Mouse (Mus musculus) lung, embryonic 15.5 days (tissue): Measurements from ENCODE around the gene Fbln2. TPM values are rescaled to one million over a fixed set of nuclear protein-coding genes. Genes with fewer than 3 reads are reported as not detected.

Experiments
- ATAC-seq: fragments of 200-750 bp; cut with Nextera tagmentation; 2 replicates; pipeline ENCODE4 v1.8.0; 2017; ENCODE audit warnings: moderate number of reproducible peaks, borderline replicate concordance; ENCODE audit not compliant: low FRiP score, low TSS enrichment; ENCODE audit errors: extremely low read depth
- H3K27ac ChIP-seq: fragments of 300-500 bp; sonication (generic); 2 replicates; pipeline ENCODE4 v1.5.1; 2015; ENCODE audit warnings: moderate library complexity, mild to moderate bottlenecking, inconsistent platforms
- H3K27me3 ChIP-seq: fragments of 300-500 bp; sonication (generic); 2 replicates; pipeline ENCODE4 v1.6.1; 2015; ENCODE audit warnings: inconsistent platforms
- H3K36me3 ChIP-seq: fragments of 300-500 bp; sonication (generic); 2 replicates; pipeline ENCODE4 v1.6.1; 2015; ENCODE audit warnings: inconsistent platforms
- H3K4me1 ChIP-seq: fragments of 300-500 bp; sonication (generic); 2 replicates; pipeline ENCODE4 v1.6.1; 2015; ENCODE audit warnings: inconsistent platforms
- H3K4me2 ChIP-seq: fragments of 300-500 bp; sonication (generic); 2 replicates; pipeline ENCODE4 v1.6.1; 2015; ENCODE audit warnings: inconsistent platforms, mild to moderate bottlenecking, moderate library complexity
- H3K4me3 ChIP-seq: fragments of 300-500 bp; sonication (generic); 2 replicates; pipeline ENCODE4 v1.5.1; 2015; ENCODE audit warnings: mild to moderate bottlenecking, inconsistent platforms
- H3K9ac ChIP-seq: fragments of 300-500 bp; sonication (generic); 2 replicates; pipeline ENCODE4 v1.6.1; 2015; ENCODE audit warnings: inconsistent platforms
- H3K9me3 ChIP-seq: fragments of 300-500 bp; sonication (generic); 2 replicates; pipeline ENCODE4 v1.6.1; 2016; ENCODE audit warnings: inconsistent platforms
- WGBS: fragments of 180-500 bp; shearing (Covaris S2); methylation state at CpG from one replicate; pipeline ENCODE4 v1.1.7; 2015; 5-methylcytosine and 5-hydroxymethylcytosine counted together
- polyA plus RNA-seq: library from polyadenylated mRNA; unstranded; fragments of >200 nt; fragmentation: Nextera tagmentation; extraction: Ambion mirVana; gene quantifications from 2 replicates; pipeline ENCODE4 v1.2.1, GENCODE M21; 2015

Gene Fbln2
- polyA plus RNA-seq, 1 experiment from 2014 or later = 65.0 TPM

DNA sequence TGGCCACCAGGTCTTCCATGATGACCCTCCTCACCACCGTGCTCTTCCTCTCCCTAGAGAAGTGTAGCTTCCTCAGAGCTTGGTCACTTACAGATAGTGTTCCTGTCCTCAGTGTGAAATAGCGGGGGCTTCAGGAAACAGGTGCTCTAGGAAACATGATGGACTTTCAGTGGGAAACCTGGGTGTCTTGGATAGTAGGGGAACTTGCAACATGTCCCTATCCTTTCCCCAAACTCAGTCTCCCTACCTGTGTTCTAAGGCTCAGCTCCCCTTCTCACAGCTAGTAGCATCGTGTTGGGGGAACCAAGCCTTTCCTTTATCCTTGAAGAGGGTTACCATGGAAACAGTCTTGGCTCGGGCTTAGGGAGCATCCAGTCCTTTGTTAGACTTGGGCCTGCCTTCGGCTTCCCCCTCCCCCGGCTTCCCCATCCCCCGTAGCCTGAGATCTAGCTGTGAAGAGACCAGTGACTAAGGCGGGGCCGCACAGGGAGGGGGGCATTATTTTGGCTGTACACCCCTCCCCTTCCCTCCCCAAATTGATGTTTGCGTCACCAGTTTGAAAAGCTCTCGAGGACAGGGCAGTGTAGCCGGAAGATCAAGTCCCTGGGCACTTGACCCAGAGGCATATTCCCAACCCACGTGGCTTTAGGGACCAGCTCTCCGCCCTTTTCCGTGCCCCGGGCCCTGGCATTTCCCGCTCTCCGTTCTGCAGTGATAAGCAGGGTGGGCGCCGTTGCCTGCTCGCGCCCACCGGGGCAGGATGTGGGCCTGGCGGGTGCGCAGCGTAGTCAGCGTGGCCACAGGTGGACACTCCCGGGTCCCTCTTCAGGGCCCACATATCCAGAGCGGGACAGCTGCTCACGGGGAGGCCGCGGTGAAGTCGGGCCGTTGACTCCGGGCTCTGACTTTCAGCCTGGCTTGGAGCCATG, 72.5 kb downstream of the Fbln2 start:
- H3K27ac ChIP-seq = no peak overlapping the region
- peaks cover 85% of the 10 kb centered on the region for H3K27me3 ChIP-seq
- H3K9ac ChIP-seq = no peak overlapping the region
- no peaks in the 10 kb centered on the region for H3K9me3 ChIP-seq
- peak; percentile 41 for ATAC-seq
- H3K4me2 ChIP-seq = peak overlapping the region; percentile 56
- no peaks in the 10 kb centered on the region for H3K36me3 ChIP-seq
- H3K4me3 ChIP-seq = peak overlapping the region; percentile 21
- peaks cover 16% of the 10 kb centered on the region for H3K4me1 ChIP-seq
- WGBS = 7% methylated on average over 34 of the region's 35 CpGs

DNA sequence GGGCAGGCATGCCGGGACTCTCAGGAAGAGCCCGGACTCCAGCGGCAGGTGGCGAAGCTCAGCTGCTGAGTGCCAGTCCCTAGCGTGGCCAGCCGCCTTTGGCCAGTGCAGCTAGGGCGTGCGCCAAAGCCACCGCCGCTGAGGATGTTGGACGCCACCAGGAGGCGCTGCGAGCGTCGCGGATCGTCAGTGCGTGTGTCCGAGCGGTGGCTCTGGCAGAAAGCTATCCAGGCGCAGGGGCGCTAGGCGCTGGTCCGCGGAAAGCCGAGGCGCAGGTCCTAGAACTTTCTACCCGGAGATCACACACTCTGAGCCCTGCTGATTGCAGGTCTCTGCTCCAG, 73.2 kb downstream of the Fbln2 start:
- Histone ChIP-seq H3K4me2 (peak overlapping the region; percentile 56), H3K27me3 (peaks cover 82% of the 10 kb centered on the region), H3K4me1 (peaks cover 16% of the 10 kb centered on the region), H3K9ac (no peak overlapping the region), H3K36me3 (no peaks in the 10 kb centered on the region), H3K27ac (no peak overlapping the region), H3K4me3 (peak overlapping the region; percentile 21), H3K9me3 (no peaks in the 10 kb centered on the region)
- peak; percentile 70 for ATAC-seq
- WGBS = under 1% methylated on average over 28 of the region's 28 CpGs

DNA sequence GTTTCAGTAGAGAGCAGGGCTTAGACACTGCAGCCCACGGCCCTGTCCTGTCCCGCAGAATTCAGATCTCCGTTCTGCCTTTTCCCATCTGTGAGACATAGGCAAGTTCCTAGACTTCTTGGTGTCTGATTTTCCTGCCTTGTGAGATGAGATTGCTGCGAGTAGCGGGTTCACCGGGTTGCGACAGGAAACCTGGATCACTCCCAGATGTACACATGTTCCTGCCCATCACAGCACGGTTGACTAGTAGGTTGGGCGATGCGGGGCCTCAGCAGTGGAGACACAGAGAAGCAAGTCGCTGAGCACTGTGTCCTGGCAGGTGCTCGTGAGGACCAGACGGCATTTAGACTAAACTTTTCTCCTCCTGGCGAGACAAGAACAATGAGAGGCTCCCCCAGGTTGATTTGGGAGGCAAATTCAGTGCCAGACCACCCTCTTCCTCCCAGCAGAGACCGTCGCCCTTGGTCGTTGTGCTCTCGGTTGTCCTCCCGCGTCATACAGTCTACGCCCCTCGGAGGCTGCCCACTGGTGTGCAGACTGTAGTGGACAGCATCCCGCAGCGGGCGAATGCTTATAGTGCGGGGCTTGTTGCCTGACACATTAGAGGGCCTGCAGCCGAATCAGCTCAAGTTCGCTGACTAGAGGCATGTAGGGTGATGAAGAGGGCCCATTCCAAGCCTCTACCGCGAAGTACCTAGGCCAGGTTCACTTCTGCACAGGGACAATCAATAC, 73.7 kb downstream of the Fbln2 start:
- H3K4me1 ChIP-seq = peaks cover 16% of the 10 kb centered on the region
- H3K27me3 ChIP-seq = peaks cover 82% of the 10 kb centered on the region
- peak overlapping the region; percentile 21; the same call in 1 of the 2 replicates for H3K4me3 ChIP-seq
- H3K27ac ChIP-seq = no peak overlapping the region
- WGBS = 35% methylated on average over 30 of the region's 30 CpGs
- no peak overlapping the region for H3K9ac ChIP-seq
- peak overlapping the region; percentile 56 for H3K4me2 ChIP-seq
- H3K9me3 ChIP-seq = no peaks in the 10 kb centered on the region
- no peaks in the 10 kb centered on the region for H3K36me3 ChIP-seq
- no peak for ATAC-seq

DNA sequence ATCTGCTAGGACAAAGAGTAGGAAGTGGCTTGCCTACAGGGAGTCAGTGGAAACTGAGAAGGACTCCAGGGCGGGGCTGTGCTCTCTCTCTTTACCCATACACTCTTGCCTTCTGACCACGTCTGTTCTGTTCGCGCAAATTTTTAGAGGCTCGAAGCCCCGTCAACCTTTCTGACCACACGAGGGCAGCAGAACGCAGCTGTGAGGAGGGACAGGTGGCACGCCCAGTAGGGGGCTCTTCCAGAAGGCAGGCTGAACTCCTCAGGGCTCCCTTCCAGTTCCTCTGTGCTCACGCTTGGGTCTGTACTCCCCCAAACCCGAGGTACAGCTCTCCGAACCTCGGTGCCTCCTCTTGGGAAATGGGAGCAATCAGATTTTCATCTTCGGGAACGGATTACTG, 74.4 kb downstream of the Fbln2 start:
- H3K27me3 ChIP-seq = peaks cover 78% of the 10 kb centered on the region
- ATAC-seq = no peak
- H3K4me1 ChIP-seq = peaks cover 16% of the 10 kb centered on the region
- no peak overlapping the region for H3K4me3 ChIP-seq
- no peaks in the 10 kb centered on the region for H3K36me3 ChIP-seq
- WGBS = 5% methylated on average over 15 of the region's 15 CpGs
- no peak overlapping the region for H3K4me2 ChIP-seq
- no peak overlapping the region for H3K9ac ChIP-seq
- no peaks in the 10 kb centered on the region for H3K9me3 ChIP-seq
- no peak overlapping the region for H3K27ac ChIP-seq

DNA sequence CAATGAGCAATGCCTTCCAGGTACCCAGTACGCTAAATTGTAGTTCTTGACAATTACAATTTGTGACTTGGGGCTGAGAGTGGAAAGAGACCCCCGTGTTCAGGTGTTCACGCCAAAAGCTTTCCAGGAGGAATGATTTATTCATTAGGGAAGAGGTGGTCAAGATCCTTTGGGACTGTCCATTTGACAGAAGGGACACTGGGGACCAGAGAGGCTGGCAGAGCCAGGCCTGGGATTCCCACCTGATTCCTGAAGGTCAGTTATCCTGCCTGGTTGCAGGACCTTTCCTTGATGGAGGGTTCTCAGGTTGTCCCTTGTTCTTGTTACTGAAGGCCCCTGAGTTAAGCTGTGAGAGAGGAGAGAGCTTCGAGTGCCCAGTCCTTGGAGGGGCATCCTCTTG, 74.9 kb downstream of the Fbln2 start:
- no peak for ATAC-seq
- WGBS = 57% methylated on average over 4 of the region's 4 CpGs
- H3K36me3 ChIP-seq = no peaks in the 10 kb centered on the region
- H3K9me3 ChIP-seq = no peaks in the 10 kb centered on the region
- H3K4me2 ChIP-seq = no peak overlapping the region
- H3K4me3 ChIP-seq = no peak overlapping the region
- H3K27ac ChIP-seq = no peak overlapping the region
- H3K4me1 ChIP-seq = peaks cover 16% of the 10 kb centered on the region
- H3K9ac ChIP-seq = no peak overlapping the region
- H3K27me3 ChIP-seq = peaks cover 73% of the 10 kb centered on the region

DNA sequence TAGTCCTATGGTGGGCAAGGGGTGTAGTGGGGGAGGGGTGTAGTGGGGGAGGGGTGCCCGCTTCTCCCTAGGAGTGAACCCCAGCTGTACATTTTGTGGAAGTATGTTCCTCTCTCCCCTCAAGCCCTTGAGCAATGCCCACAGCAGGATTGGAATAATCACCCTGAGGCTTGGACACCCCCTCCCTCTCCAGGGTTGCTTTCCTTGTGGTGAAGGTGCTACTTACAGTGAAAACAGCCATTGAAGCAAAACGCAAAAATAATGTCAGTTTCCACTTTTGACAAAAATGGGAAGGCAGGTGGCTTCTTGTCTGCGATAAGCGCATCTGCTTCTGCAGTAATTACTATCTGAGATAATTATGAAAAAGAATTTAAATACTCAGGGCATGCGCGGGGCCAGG, 75.4 kb downstream of the Fbln2 start:
- Histone ChIP-seq H3K4me3 (no peak overlapping the region), H3K9ac (no peak overlapping the region), H3K36me3 (no peaks in the 10 kb centered on the region), H3K9me3 (no peaks in the 10 kb centered on the region), H3K4me2 (no peak overlapping the region), H3K27me3 (peaks cover 68% of the 10 kb centered on the region), H3K4me1 (peaks cover 16% of the 10 kb centered on the region), H3K27ac (no peak overlapping the region)
- no peak for ATAC-seq
- 70% methylated on average over 6 of the region's 6 CpGs for WGBS

DNA sequence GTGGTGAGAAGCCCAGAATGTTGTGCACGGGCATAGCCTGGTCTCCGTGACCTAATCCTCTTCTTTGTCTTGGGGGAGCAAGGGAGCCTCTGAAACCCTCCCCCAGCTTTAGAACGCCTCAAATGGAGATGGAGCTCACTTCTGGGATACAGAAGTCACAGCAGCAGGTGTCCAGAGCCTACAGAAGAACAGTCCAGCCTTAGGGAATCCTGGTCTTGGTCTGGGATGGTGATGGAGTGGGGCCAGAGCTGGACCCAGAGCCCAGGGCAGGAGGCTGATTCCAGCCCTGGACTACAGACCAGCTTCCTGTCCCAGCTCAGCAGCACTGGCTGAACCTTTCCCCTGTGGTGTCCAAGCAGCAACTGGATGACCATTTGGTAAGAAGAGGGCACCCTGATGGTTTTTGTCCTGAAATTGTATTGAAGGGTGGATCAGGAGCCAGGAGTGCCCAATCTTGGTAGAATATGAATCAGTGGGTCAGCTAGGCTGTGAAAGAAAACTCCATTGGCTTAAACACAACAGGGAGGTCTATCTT, 76.1 kb downstream of the Fbln2 start:
- ATAC-seq = no peak
- 42% methylated on average over 3 of the region's 3 CpGs for WGBS
- Histone ChIP-seq H3K36me3 (no peaks in the 10 kb centered on the region), H3K4me2 (no peak overlapping the region), H3K9ac (no peak overlapping the region), H3K27me3 (peaks cover 62% of the 10 kb centered on the region), H3K27ac (no peak overlapping the region), H3K9me3 (no peaks in the 10 kb centered on the region), H3K4me3 (no peak overlapping the region), H3K4me1 (peaks cover 16% of the 10 kb centered on the region)

DNA sequence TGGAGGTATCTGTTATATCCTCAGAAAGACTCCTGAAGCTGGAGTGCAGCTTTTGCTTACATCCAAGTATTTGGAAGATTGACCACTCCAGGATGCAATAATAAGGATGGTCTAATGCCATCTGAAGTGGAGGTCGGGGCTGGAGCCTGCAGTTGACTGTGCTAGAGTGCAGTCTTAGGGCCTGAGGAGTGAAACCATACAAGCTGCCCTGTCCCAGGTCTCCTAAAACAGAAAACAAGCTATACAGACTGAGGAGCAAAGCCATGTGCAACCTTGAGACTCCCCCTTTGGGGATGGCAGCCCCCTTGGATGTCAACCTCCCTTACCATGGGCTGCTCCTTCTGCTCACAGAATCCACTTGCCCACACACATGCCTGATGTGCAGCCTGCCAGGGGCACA, 76.7 kb downstream of the Fbln2 start:
- H3K4me3 ChIP-seq = no peak overlapping the region
- no peak for ATAC-seq
- no peak overlapping the region for H3K4me2 ChIP-seq
- no peak overlapping the region for H3K9ac ChIP-seq
- peaks cover 56% of the 10 kb centered on the region for H3K27me3 ChIP-seq
- H3K9me3 ChIP-seq = no peaks in the 10 kb centered on the region
- H3K4me1 ChIP-seq = peaks cover 16% of the 10 kb centered on the region
- no peaks in the 10 kb centered on the region for H3K36me3 ChIP-seq
- WGBS = 54% methylated on average over 1 of the region's 1 CpGs
- no peak overlapping the region for H3K27ac ChIP-seq

DNA sequence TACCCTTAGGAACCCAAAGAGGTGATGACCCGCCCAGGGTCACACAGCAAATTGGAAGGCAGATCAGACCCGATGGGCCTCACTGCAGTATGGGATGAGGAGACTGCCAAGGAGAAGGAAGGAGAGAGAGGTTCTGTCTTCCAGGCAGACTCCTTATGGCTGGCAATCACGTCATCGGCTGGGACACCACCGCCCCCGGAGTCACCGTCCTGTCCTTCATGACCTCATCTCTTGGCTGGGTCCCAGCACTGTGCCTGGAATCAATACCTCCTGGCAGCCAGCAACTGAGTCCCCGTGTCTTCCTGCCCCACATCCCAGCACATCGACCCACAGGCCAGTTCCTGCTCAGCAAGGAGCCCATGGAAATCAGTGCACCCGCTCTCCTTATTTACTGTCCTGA, 78.7 kb downstream of the Fbln2 start:
- 63% methylated on average over 10 of the region's 10 CpGs for WGBS
- no peak for ATAC-seq

DNA sequence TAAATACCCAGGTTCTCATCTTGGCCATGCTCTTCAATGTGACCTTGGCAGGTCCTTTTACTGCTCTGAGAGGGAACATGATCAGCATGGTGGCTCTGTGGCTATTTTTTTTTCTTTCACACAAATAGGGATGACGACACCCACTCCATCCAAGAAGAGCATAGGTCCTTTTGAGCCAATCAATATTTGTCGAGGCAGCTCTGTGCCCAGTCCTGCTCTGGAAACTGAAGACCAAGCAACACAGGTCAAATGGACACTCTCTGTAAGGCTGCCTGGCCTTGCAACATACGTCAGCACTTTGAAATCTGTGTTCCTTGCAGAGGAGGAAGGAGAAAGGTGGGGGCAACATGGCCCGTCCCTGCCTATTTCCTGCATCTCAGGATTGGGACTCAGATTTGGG, 83.2 kb downstream of the Fbln2 start:
- Histone ChIP-seq H3K27me3 (no peaks in the 10 kb centered on the region), H3K36me3 (no peaks in the 10 kb centered on the region), H3K4me2 (no peak overlapping the region), H3K4me1 (no peaks in the 10 kb centered on the region), H3K27ac (no peak overlapping the region), H3K9ac (no peak overlapping the region), H3K9me3 (no peaks in the 10 kb centered on the region), H3K4me3 (no peak overlapping the region)
- WGBS = 52% methylated on average over 4 of the region's 4 CpGs
- no peak for ATAC-seq

More for the DNA sequence above, 78.7 kb downstream of the Fbln2 start:
- Histone ChIP-seq H3K4me2 (no peak overlapping the region), H3K9ac (no peak overlapping the region), H3K36me3 (no peaks in the 10 kb centered on the region), H3K4me3 (no peak overlapping the region), H3K27ac (no peak overlapping the region), H3K4me1 (peaks cover 6% of the 10 kb centered on the region; the same call in 1 of the 2 replicates), H3K9me3 (no peaks in the 10 kb centered on the region), H3K27me3 (peaks cover 36% of the 10 kb centered on the region)

DNA sequence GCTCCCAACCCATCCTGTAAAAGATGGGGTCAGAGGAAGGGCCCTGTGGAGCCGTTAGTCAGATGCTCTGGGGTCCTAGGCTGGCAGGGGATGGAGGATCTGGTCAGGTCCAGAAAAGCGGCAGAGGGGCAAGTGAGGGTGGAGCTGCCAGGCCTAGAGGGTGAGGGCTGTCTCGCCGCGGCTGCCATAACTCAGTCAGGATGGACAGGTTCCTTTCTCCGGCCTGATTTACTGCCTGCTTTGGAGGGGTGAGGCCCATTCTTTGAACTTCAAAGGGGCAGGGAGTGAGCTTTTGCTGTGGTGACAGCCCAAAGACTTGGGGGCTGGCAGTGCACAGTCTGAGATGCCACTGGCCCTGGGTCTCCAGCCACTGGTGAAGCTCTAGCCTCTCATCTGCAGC, 86.6 kb downstream of the Fbln2 start:
- H3K36me3 ChIP-seq = no peaks in the 10 kb centered on the region
- no peak overlapping the region for H3K4me2 ChIP-seq
- no peaks in the 10 kb centered on the region; the same call in 1 of the 2 replicates for H3K27me3 ChIP-seq

DNA sequence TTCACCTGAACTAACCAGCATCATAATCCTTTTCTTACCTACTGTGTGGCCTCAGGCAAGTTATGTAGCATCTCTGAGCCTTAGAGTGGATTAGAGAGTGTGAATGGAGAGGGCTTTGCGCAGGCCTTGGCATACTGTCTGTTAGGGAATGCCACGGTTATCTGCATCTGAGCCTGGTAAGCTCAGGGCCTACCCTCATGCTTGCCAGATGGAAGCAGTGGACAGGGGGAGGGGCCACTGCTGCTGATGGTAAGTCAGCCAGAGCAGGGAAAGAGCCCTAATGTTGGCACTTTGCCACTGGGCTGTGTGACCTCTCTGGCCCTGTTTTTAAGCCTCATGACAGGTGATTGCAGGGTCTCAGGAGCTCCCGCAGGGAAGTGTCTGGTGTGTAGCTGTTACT, 87.8 kb downstream of the Fbln2 start:
- H3K4me2 ChIP-seq = no peak overlapping the region
- no peak overlapping the region for H3K27ac ChIP-seq
- H3K9me3 ChIP-seq = no peaks in the 10 kb centered on the region
- peaks cover 13% of the 10 kb centered on the region for H3K4me1 ChIP-seq
- no peak overlapping the region for H3K9ac ChIP-seq
- ATAC-seq = no peak
- H3K27me3 ChIP-seq = no peaks in the 10 kb centered on the region; the same call in 1 of the 2 replicates
- H3K4me3 ChIP-seq = no peak overlapping the region
- 59% methylated on average over 3 of the region's 3 CpGs for WGBS
- H3K36me3 ChIP-seq = no peaks in the 10 kb centered on the region

More for the DNA sequence above, 86.6 kb downstream of the Fbln2 start:
- Histone ChIP-seq H3K4me3 (no peak overlapping the region), H3K9ac (no peak overlapping the region), H3K27ac (no peak overlapping the region), H3K9me3 (no peaks in the 10 kb centered on the region), H3K4me1 (peaks cover 13% of the 10 kb centered on the region)
- no peak for ATAC-seq
- 44% methylated on average over 6 of the region's 6 CpGs for WGBS
